Mouse (Mus musculus) CH12.LX (cell line): ENCODE measurements around the gene Ddx43.

Experiments
- CHD2 ChIP-seq: IDR thresholded peaks from 2 replicates; pipeline ENCODE4 v1.6.1; 2011; ENCODE audit warnings: low read length, improper control_type of control experiment
- CTCF ChIP-seq, 2 experiments: IDR thresholded peaks in 1 of 2; conservative IDR thresholded peaks in 1 of 2; 2 replicates each; pipeline ENCODE4 v1.5.1; 2011 to 2012; ENCODE audit warnings: low read depth in 2 of 2, low read length in 2 of 2, improper control_type of control experiment in 1 of 2, inconsistent platforms in 1 of 2, mild to moderate bottlenecking in 1 of 2, moderate library complexity in 1 of 2
- ETS1 ChIP-seq: conservative IDR thresholded peaks from 2 replicates; pipeline ENCODE4 v1.6.1; 2012; ENCODE audit warnings: low read depth, mild to moderate bottlenecking, inconsistent platforms, low read length, improper control_type of control experiment, moderate library complexity
- MAZ ChIP-seq: IDR thresholded peaks from 2 replicates; pipeline ENCODE4 v1.6.1; 2012; ENCODE audit warnings: low read depth, mild to moderate bottlenecking, inconsistent platforms, low read length, improper control_type of control experiment, moderate library complexity
- MEF2A ChIP-seq: IDR thresholded peaks from 2 replicates; pipeline ENCODE4 v1.6.1; 2014; ENCODE audit warnings: low read depth, mild to moderate bottlenecking, inconsistent platforms, low read length, improper control_type of control experiment, borderline replicate concordance
- MXI1 ChIP-seq: IDR thresholded peaks from 2 replicates; pipeline ENCODE4 v1.6.1; 2011; ENCODE audit warnings: mild to moderate bottlenecking, low read depth, low read length, improper control_type of control experiment
- NELFE ChIP-seq: IDR thresholded peaks from 2 replicates; pipeline ENCODE4 v1.6.1; 2011; ENCODE audit warnings: low read depth, low read length, improper control_type of control experiment
- POLR2A ChIP-seq: IDR thresholded peaks from 2 replicates; pipeline ENCODE4 v1.6.1; 2011; ENCODE audit warnings: low read depth, mild to moderate bottlenecking, improper control_type of control experiment, low read length
- POLR2AphosphoS2 ChIP-seq: IDR thresholded peaks from 2 replicates; pipeline ENCODE4 v1.6.1; 2011; ENCODE audit warnings: low read depth, low read length, improper control_type of control experiment
- RAD21 ChIP-seq: IDR thresholded peaks from 2 replicates; pipeline ENCODE4 v1.6.1; 2011; ENCODE audit warnings: low read depth, mild to moderate bottlenecking, low read length, improper control_type of control experiment, moderate library complexity
- TBP ChIP-seq: conservative IDR thresholded peaks from 2 replicates; pipeline ENCODE4 v1.6.1; 2011; ENCODE audit warnings: low read depth, low read length, improper control_type of control experiment
- ZC3H11A ChIP-seq: IDR thresholded peaks from 2 replicates; pipeline ENCODE4 v1.6.1; 2012; ENCODE audit warnings: low read depth, mild to moderate bottlenecking, inconsistent platforms, low read length, improper control_type of control experiment
- ZMIZ1 ChIP-seq: IDR thresholded peaks from 2 replicates; pipeline ENCODE4 v1.6.1; 2012; ENCODE audit warnings: low read depth, mild to moderate bottlenecking, inconsistent platforms, low read length, improper control_type of control experiment

- TF ChIP-seq CTCF (conservative IDR thresholded peaks at IDR 0.05 in 1 of 2, IDR thresholded peaks at IDR 0.05 in 1 of 2; ENCODE audit: low read depth in 2 of 2, low read length in 2 of 2): no peak
- no peak for TF ChIP-seq NELFE
- TF ChIP-seq ETS1: no peak
- TF ChIP-seq ZC3H11A: no peak
- no peak for TF ChIP-seq MEF2A
- TF ChIP-seq RAD21: no peak
- no peak for TF ChIP-seq CHD2
- no peak for TF ChIP-seq POLR2AphosphoS2
- TF ChIP-seq MAZ: no peak
- no peak for TF ChIP-seq ZMIZ1
- TF ChIP-seq MXI1: no peak
- TF ChIP-seq POLR2A: no peak
- TF ChIP-seq TBP: no peak
Measured at GRCm38 (mm10) chr9:78400570-78400969, 5.0 kb downstream of the Ddx43 start.
